Mouse (Mus musculus): Measurements from ENCODE around the gene Ushbp1. TPM values are rescaled to one million over a fixed set of nuclear protein-coding genes. Genes with fewer than 3 reads are reported as not detected.

Ushbp1 gene
- polyA plus RNA-seq, 2 experiments, result 1.5 to 3.5 TPM

DNA sequence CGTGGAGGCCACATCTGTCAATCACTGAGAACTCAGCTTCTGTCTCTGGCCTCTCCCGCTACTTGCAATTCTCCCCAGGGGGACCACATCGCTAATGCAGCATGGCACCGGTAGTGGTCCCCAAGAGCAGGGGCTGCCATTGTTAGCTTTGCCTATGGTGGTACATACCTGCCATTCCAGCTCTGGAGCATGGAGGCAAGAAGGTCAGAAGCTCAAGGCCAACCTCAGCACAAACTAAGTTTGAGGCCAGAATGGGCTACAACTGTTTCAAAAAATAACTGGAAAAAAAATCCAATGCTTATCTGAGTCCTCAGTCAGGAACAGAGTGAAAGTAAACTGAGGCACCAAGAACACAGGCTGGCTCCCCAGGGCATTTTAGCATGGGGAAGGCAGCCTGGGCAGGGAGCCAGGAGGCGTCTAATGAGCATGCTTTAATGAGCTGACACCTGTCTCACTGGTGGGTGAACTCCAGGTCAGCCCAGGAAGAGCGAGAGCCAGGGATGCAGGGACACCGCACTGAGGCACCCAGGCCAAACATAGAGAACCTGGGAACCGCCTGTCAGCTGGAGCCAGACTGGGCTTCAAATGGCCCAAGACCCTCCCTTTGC lies 19.1 kb downstream of the Ushbp1 start:
- H3K27ac ChIP-seq, result no peak overlapping the region
- TF ChIP-seq EP300 (IDR thresholded peaks at IDR 0.05; ENCODE audit: low read depth), result no peak
- no peak for TF ChIP-seq CTCF (IDR thresholded peaks at IDR 0.05; ENCODE audit: low read depth)
- peak overlapping the region; percentile 61; the same call in 1 of the 2 replicates for H3K4me2 ChIP-seq (ENCODE audit: low read depth)
- no peak overlapping the region for H3K4me3 ChIP-seq (ENCODE audit: insufficient read depth in 1 of 2, low read depth in 2 of 2, low read length in 2 of 2)
- ATAC-seq (ENCODE audit: insufficient read depth) (no peak), DNase-seq (ENCODE audit: low read depth in 3 of 3, low spot score in 3 of 3) (no peak)
- H3K36me3 ChIP-seq (replicated peaks; ENCODE audit: control insufficient read depth, insufficient read depth, low read depth), result no peaks in the 10 kb centered on the region; the same call in 1 of the 2 replicates
- no peaks in the 10 kb centered on the region for H3K9me3 ChIP-seq (ENCODE audit: control insufficient read depth, low read length)
- H3K9ac ChIP-seq (replicated peaks), result no peak overlapping the region
- peaks cover 8 to 14% of the 10 kb centered on the region in 2 experiments; a peak in 3 of 4 replicates for H3K4me1 ChIP-seq (replicated peaks; ENCODE audit: control insufficient read depth in 2 of 2, insufficient read depth in 2 of 2, low read length in 1 of 2)
- WGBS (ENCODE audit: insufficient replicate concordance), result 52% methylated on average over 8 of the region's 8 CpGs
- H3K27me3 ChIP-seq (ENCODE audit: control insufficient read depth, insufficient read depth, low read length), result peaks cover 23% of the 10 kb centered on the region

DNA sequence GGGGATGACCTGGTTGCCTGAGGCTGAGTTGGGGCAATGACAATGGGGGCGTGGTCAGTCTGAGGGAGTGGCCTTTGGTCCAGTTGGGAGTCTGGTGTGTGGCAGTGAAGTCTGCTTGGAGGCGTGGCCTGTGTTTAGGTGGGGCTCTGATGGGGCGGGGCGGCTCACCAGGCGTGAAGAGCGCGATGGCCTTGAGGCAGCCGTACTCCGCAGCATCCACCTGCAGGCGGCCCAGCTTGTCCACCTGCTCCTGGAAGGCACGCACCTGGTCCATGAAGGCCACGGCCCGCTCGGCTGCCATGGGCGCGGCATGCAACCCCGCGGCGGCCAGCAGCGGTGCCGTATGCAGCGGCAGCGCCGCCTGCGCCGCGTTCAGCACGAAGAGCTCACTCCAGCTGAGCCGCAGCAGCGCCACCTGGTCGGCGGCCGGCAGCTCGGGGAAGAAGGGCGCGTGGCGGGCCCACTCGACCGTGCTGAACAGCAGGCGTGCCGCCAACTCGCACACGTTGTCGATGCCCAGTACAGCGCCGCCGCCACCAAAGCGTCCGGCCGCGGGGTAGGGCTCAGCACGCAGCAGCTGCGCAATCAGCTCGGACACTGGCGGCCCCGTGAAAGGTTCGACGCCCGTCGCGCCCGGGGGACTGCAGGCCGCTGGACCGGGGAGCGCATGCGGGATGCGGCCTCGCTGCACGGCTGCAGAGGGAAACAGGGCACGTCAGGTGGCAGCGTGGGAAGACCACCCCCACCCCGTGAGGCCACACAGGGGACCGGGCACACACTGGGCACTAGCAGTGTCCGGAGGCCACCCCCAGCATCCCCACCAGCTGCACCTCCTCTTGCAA lies 19.8 kb downstream of the Ushbp1 start:
- H3K27me3 ChIP-seq (ENCODE audit: control insufficient read depth, insufficient read depth, low read length), result peaks cover 16% of the 10 kb centered on the region
- peaks cover 9 to 14% of the 10 kb centered on the region in 2 experiments for H3K4me1 ChIP-seq (replicated peaks; ENCODE audit: control insufficient read depth in 2 of 2, insufficient read depth in 2 of 2, low read length in 1 of 2)
- no peak overlapping the region for H3K9ac ChIP-seq (replicated peaks)
- H3K36me3 ChIP-seq (replicated peaks; ENCODE audit: control insufficient read depth, insufficient read depth, low read depth), result no peaks in the 10 kb centered on the region; the same call in 1 of the 2 replicates
- H3K9me3 ChIP-seq (ENCODE audit: control insufficient read depth, low read length), result no peaks in the 10 kb centered on the region
- H3K4me3 ChIP-seq (ENCODE audit: insufficient read depth in 1 of 2, low read depth in 2 of 2, low read length in 2 of 2), result peak overlapping the region in 1 of 2 experiments; percentile 28; a peak in 2 of 4 replicates
- peak overlapping the region; percentile 61 for H3K4me2 ChIP-seq (ENCODE audit: low read depth)
- 25% methylated on average over 68 of the region's 74 CpGs for WGBS (ENCODE audit: insufficient replicate concordance)
- DNase-seq (ENCODE audit: low read depth in 3 of 3, low spot score in 3 of 3) (peak; percentile 52 to 62 (median 61)), ATAC-seq (ENCODE audit: insufficient read depth) (no peak)
- H3K27ac ChIP-seq, result no peak overlapping the region
- TF ChIP-seq CTCF (IDR thresholded peaks at IDR 0.05; ENCODE audit: low read depth) (0 out of 2 replicates have a peak, but pooled peaks have one; percentile 5), EP300 (IDR thresholded peaks at IDR 0.05; ENCODE audit: low read depth) (no peak)

DNA sequence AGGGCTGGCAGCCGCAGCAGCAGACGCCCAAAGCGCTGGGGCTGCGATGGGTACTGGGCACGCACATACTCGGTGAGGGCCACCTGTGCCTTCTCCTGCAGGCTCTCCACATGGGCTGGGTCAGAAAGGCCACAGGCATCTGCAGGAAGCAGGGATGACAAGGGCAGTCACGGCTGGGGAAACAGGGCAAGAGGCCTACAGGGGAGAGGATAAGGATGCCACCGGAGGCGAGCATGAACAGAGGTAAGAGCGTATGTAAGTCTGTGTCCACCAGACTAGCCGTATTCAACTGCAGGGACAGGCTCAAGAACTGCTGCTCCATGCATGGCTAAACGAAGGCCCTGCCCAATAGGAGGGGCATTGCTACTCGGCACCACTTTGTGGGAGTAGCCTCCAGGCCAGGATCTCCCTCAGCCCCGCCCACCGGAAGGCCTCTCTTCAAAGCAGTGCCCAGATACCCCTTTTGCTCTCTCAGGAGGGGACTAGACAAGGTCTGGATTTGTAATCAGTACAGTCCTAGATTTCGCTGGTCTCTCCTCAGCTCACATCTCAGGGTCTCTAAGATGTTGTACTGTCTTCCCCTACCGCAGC lies 20.9 kb downstream of the Ushbp1 start:
- H3K9ac ChIP-seq (replicated peaks), result no peak overlapping the region
- peaks cover 14 to 17% of the 10 kb centered on the region in 2 experiments for H3K4me1 ChIP-seq (replicated peaks; ENCODE audit: control insufficient read depth in 2 of 2, insufficient read depth in 2 of 2, low read length in 1 of 2)
- WGBS (ENCODE audit: insufficient replicate concordance), result 67% methylated on average over 17 of the region's 17 CpGs
- H3K36me3 ChIP-seq (replicated peaks; ENCODE audit: control insufficient read depth, insufficient read depth, low read depth), result no peaks in the 10 kb centered on the region; the same call in 1 of the 2 replicates
- no peaks in the 10 kb centered on the region for H3K9me3 ChIP-seq (ENCODE audit: control insufficient read depth, low read length)
- no peak overlapping the region for H3K4me2 ChIP-seq (ENCODE audit: low read depth)
- no peak for DNase-seq (ENCODE audit: low read depth in 3 of 3, low spot score in 3 of 3)
- no peak overlapping the region for H3K27ac ChIP-seq
- peaks cover 5% of the 10 kb centered on the region for H3K27me3 ChIP-seq (ENCODE audit: control insufficient read depth, insufficient read depth, low read length)
- no peak for ATAC-seq (ENCODE audit: insufficient read depth)
- TF ChIP-seq CTCF (IDR thresholded peaks at IDR 0.05; ENCODE audit: low read depth) (no peak), EP300 (IDR thresholded peaks at IDR 0.05; ENCODE audit: low read depth) (no peak)
- no peak overlapping the region for H3K4me3 ChIP-seq (ENCODE audit: insufficient read depth in 1 of 2, low read depth in 2 of 2, low read length in 2 of 2)

DNA sequence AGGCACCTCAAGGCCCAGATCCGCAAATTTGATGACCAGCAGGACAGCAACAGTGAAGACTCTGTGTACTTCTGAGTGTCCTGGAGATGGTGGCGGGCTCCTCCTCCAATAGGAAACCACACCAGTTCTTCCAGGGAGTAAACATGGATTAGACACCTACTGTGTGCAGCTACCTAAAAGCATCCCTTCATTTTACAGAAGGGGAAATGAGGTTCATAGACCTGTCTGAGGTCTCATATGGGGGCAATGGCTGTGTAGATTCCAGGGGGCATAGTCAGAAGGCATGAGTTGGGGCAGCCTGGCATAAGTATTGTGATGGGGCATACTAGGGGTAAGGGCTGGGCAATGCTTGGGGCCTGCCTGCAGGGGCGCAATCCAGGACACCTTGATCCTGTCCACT lies 22.6 kb downstream of the Ushbp1 start:
- Histone ChIP-seq H3K4me1 (replicated peaks; ENCODE audit: control insufficient read depth in 2 of 2, insufficient read depth in 2 of 2, low read length in 1 of 2) (peaks cover 17 to 22% of the 10 kb centered on the region in 2 experiments), H3K4me2 (ENCODE audit: low read depth) (no peak overlapping the region), H3K9me3 (ENCODE audit: control insufficient read depth, low read length) (no peaks in the 10 kb centered on the region), H3K27me3 (ENCODE audit: control insufficient read depth, insufficient read depth, low read length) (no peaks in the 10 kb centered on the region; the same call in 1 of the 2 replicates), H3K9ac (replicated peaks) (no peak overlapping the region), H3K36me3 (replicated peaks; ENCODE audit: control insufficient read depth, insufficient read depth, low read depth) (peaks cover 2% of the 10 kb centered on the region), H3K4me3 (ENCODE audit: insufficient read depth in 1 of 2, low read depth in 2 of 2, low read length in 2 of 2) (no peak overlapping the region), H3K27ac (no peak overlapping the region)
- DNase-seq (ENCODE audit: low read depth in 3 of 3, low spot score in 3 of 3) (no peak), ATAC-seq (ENCODE audit: insufficient read depth) (no peak)
- TF ChIP-seq EP300 (IDR thresholded peaks at IDR 0.05; ENCODE audit: low read depth) (no peak), CTCF (IDR thresholded peaks at IDR 0.05; ENCODE audit: low read depth) (0 out of 2 replicates have a peak, but pooled peaks have one; percentile 15)
- 83% methylated on average over 3 of the region's 3 CpGs for WGBS (ENCODE audit: insufficient replicate concordance)

Measured in liver, embryonic 14.5 days (tissue).